Mouse (Mus musculus) midbrain, postnatal 0 days (tissue): ENCODE measurements at regions not wholly inside any gene's neighbourhood (a gene's known extent, or its start where the extent isn't known, plus 50 kb on each side); places are given as distances from the start of the nearest gene placed in this dataset.

Experiments used
- ATAC-seq: fragments of 200-750 bp; cut with Nextera tagmentation; 2 replicates; pipeline ENCODE4 v1.8.0; 2017; ENCODE audit warnings: moderate number of reproducible peaks, mild to moderate bottlenecking, moderate TSS enrichment, moderate library complexity; ENCODE audit not compliant: low FRiP score
- DNase-seq: peaks from one replicate; pipeline ENCODE4 v3.0.0-alpha.2; 2015; ENCODE audit warnings: low spot score
- H3K27ac ChIP-seq: fragments of 300-500 bp; sonication (generic); 2 replicates; pipeline ENCODE4 v1.5.1; 2014; ENCODE audit warnings: low read depth, mild to moderate bottlenecking, low read length, mixed read lengths
- H3K27me3 ChIP-seq: fragments of 300-500 bp; sonication (generic); 2 replicates; pipeline ENCODE4 v1.6.1; 2014; ENCODE audit warnings: low read length, control low read depth, mixed read lengths; ENCODE audit not compliant: insufficient read depth
- H3K36me3 ChIP-seq: fragments of 300-500 bp; sonication (generic); 2 replicates; pipeline ENCODE4 v1.6.1; 2014; ENCODE audit warnings: low read length, control low read depth, mixed read lengths; ENCODE audit not compliant: insufficient read depth
- H3K4me1 ChIP-seq: fragments of 300-500 bp; sonication (generic); 2 replicates; pipeline ENCODE4 v1.6.1; 2014; ENCODE audit warnings: mild to moderate bottlenecking, control low read depth, antibody characterized with exemption, low read length, mixed read lengths; ENCODE audit not compliant: insufficient read depth
- H3K4me2 ChIP-seq: fragments of 300-500 bp; sonication (generic); 2 replicates; pipeline ENCODE4 v1.6.1; 2014; ENCODE audit warnings: low read depth, mild to moderate bottlenecking, low read length, mixed read lengths; ENCODE audit not compliant: poor library complexity, severe bottlenecking
- H3K4me3 ChIP-seq: fragments of 300-500 bp; sonication (generic); 2 replicates; pipeline ENCODE4 v1.5.1; 2014; ENCODE audit warnings: low read depth, mild to moderate bottlenecking, low read length, moderate library complexity
- H3K9ac ChIP-seq: fragments of 300-500 bp; sonication (generic); replicated peaks from 2 replicates; pipeline ENCODE4 v1.6.1; 2014; ENCODE audit warnings: mild to moderate bottlenecking, low read length, moderate library complexity, mixed read lengths; ENCODE audit not compliant: poor library complexity, severe bottlenecking
- H3K9me3 ChIP-seq: fragments of 300-500 bp; sonication (generic); 2 replicates; pipeline ENCODE4 v1.6.1; 2016; ENCODE audit warnings: low read length, control low read depth
- CTCF ChIP-seq: IDR thresholded peaks from 2 replicates; pipeline ENCODE4 v1.5.1; 2016; ENCODE audit warnings: antibody characterized with exemption, mild to moderate bottlenecking
- WGBS: fragments of 180-500 bp; shearing (Covaris S2); extraction: QIAGEN DNeasy Blood & Tissue Kit; methylation state at CpG from one replicate; pipeline ENCODE4 v1.1.7; 2014; 5-methylcytosine and 5-hydroxymethylcytosine counted together

DNA sequence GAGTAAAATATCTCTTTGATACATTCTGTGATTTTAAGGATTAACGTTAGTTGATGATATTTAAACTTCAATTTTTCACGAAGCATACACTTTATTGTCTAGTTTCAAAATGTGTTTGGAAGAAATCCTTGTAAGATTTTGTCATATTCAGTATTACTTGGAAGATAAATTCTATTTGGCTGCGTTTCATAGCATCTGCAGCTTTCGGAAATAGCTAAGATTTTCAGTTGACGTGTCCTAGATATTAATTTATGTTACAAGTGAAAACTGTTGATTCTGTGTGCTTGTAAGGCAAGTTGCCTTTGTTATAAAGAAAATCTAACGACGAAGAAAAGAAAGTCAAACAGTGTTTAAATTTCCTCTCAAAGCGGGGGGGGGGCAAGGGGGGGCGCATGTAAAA lies 284.5 kb downstream of the Trim52 start:
- TF ChIP-seq CTCF: no peak
- no peaks in the 10 kb centered on the region for H3K36me3 ChIP-seq
- no peak overlapping the region for H3K4me2 ChIP-seq
- H3K27ac ChIP-seq: no peak overlapping the region
- no peak for ATAC-seq
- DNase-seq: no peak
- no peaks in the 10 kb centered on the region for H3K4me1 ChIP-seq
- 86% methylated on average over 9 of the region's 9 CpGs for WGBS
- H3K4me3 ChIP-seq: no peak overlapping the region
- H3K27me3 ChIP-seq: no peaks in the 10 kb centered on the region
- H3K9me3 ChIP-seq: no peaks in the 10 kb centered on the region
- H3K9ac ChIP-seq: no peak overlapping the region

DNA sequence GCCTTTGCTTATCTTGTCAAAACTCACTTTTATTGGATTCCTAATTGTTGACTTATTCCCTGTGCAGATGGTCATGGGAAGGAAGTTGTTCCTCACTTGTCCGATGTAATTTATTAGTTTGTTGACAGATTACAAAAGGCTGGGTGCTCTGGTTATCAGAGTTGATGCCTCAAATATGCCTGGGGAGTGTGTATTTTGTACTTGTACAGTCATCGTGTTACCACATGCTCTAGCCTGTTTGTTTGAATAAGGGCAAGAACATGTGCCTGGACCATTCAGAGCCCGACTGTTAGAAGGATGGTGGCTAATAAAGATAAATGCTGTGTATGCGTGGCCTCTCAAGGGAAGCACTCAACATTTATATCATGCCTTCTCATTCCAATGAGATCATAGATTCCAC lies 288.0 kb downstream of the Trim52 start:
- H3K27me3 ChIP-seq: no peaks in the 10 kb centered on the region
- no peak for DNase-seq
- H3K9ac ChIP-seq: no peak overlapping the region
- no peaks in the 10 kb centered on the region for H3K36me3 ChIP-seq
- H3K27ac ChIP-seq: no peak overlapping the region
- no peak overlapping the region for H3K4me2 ChIP-seq
- no peaks in the 10 kb centered on the region for H3K9me3 ChIP-seq
- no peaks in the 10 kb centered on the region for H3K4me1 ChIP-seq
- no peak for ATAC-seq
- no peak overlapping the region for H3K4me3 ChIP-seq
- TF ChIP-seq CTCF: no peak
- WGBS: 92% methylated on average over 4 of the region's 4 CpGs

DNA sequence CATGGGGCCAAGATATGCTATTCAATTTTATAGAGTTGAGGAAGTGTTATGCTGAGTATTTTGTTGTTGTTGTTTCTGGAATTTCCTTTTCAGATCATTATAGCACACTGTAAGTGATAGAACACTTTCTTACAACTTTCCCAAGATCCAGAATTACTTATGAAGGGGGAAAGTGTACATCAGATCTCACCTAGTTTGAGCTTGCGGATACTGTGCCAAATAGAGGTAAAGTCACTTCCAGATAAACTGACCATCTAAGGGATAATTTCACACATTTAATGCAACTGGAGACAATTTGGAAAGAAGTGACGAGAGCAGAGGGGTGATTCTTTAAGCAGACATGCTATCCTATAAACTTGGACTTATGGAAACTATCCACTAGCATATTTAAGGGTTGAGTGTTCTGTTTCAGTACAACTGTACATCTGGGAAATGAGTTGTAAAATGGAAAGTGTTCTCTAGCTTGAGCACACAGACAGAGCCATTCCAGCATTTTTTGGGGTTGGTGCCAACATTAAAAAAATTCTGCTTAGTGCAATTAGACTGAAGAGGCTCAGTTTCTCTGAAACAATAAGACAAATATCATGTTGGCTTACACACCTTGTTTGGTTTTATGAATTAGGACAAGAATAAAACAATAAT lies 307.0 kb downstream of the Trim52 start:
- no peaks in the 10 kb centered on the region for H3K27me3 ChIP-seq
- H3K9me3 ChIP-seq: no peaks in the 10 kb centered on the region
- no peaks in the 10 kb centered on the region for H3K36me3 ChIP-seq
- WGBS: 93% methylated on average over 2 of the region's 2 CpGs
- TF ChIP-seq CTCF: no peak
- no peak overlapping the region for H3K27ac ChIP-seq
- DNase-seq (no peak), ATAC-seq (no peak)
- H3K4me2 ChIP-seq: no peak overlapping the region
- H3K9ac ChIP-seq: no peak overlapping the region
- H3K4me1 ChIP-seq: no peaks in the 10 kb centered on the region
- H3K4me3 ChIP-seq: no peak overlapping the region

DNA sequence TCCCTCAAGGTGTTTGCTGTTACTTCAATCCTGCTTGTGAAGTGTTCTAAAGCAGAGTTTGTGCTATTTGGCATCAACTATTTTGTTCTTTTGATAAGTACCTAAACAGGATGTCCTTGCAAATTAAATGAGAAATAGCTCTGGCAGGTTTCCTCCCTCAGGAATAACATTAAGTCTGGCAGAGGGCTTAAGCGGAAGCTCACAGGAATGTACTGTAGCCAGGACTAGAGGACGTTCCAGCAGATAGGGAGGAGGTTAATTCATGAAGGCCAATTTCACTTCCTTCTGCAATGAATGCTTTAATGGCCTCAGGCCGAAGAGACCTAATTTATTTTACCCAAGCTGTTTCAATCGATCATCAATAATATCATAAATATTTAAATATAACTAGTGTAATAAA lies 318.7 kb downstream of the Trim52 start:
- Histone ChIP-seq H3K27me3 (no peaks in the 10 kb centered on the region), H3K4me2 (no peak overlapping the region), H3K4me1 (no peaks in the 10 kb centered on the region), H3K27ac (no peak overlapping the region), H3K4me3 (no peak overlapping the region), H3K9me3 (no peaks in the 10 kb centered on the region), H3K36me3 (no peaks in the 10 kb centered on the region), H3K9ac (no peak overlapping the region)
- no peak for TF ChIP-seq CTCF
- ATAC-seq: no peak
- WGBS: 64% methylated on average over 4 of the region's 4 CpGs
- no peak for DNase-seq

DNA sequence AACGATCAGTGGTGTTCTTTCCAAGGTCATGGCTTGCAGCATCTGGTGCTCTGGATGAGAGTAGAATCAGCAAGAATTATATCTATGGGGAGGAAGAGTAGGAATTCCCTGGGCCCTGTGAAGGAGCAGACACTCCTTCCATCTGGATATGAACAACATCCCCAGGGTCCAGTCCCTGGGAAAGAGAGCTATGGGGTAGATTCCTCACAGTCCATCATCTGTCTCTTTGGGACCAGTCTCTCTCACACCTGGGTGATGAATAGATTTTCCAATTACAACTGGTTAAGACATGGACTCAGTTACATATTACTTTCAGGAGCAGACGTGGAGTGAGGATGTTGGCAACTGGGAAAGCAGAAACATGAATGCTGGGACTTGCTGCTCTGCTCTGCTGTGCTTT lies 322.6 kb downstream of the Trim52 start:
- Histone ChIP-seq H3K4me2 (no peak overlapping the region), H3K9ac (no peak overlapping the region), H3K27ac (no peak overlapping the region), H3K9me3 (no peaks in the 10 kb centered on the region), H3K36me3 (no peaks in the 10 kb centered on the region), H3K27me3 (no peaks in the 10 kb centered on the region), H3K4me1 (no peaks in the 10 kb centered on the region), H3K4me3 (no peak overlapping the region)
- ATAC-seq (no peak), DNase-seq (no peak)
- TF ChIP-seq CTCF: no peak
- 91% methylated on average over 2 of the region's 2 CpGs for WGBS

DNA sequence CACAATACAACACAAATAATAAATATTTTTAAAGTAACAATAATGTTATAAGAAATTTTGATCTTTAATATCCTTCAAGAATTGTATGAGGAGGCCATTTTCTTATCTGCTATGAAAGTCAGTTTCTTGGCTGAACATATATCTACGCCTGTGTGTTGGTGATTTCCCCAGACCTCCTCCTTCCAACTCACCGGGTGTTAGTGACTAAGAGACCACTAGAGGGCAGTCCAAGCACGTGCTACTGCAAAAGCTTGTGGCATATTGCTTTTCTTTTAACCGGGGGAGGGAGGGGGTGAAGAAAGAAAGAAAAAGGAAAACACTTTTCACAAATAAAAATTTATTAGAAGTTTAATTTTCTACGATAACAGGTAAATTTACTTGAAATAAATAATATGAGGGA lies 333.3 kb downstream of the Trim52 start:
- WGBS: 14% methylated on average over 5 of the region's 5 CpGs
- peak; percentile 91 for TF ChIP-seq CTCF
- DNase-seq: peak; percentile 78
- Histone ChIP-seq H3K4me2 (no peak overlapping the region), H3K36me3 (no peaks in the 10 kb centered on the region), H3K9ac (no peak overlapping the region), H3K27me3 (no peaks in the 10 kb centered on the region), H3K4me1 (no peaks in the 10 kb centered on the region), H3K4me3 (no peak overlapping the region), H3K27ac (no peak overlapping the region), H3K9me3 (no peaks in the 10 kb centered on the region)
- ATAC-seq: peak; percentile 73
